Mouse (Mus musculus): ENCODE results near the gene Slfn8.

DNA sequence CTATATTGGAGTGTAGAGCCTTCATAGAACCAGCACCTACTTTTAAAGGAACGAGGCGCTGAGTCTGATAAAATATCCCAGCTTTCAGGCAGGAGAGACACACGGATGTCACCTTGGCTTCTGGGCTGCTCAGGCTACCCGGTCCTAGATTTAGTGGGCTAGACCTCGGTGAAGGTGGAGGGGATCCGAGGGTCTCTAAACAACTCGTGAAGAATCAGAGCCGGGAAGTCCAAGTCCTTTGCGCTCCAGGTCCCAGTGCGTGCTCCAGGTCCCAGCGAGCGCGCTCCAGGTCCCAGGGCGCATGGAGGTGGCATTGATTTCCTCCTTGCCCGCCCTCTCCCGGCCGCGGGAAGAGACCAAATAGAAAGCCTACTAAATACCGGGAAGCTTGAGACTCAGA, 19.2 kb upstream of the Slfn8 start:
- TF ChIP-seq POLR2A (IDR thresholded peaks at IDR 0.05; ENCODE audit: borderline replicate concordance, control insufficient read depth, low read depth, low read length) (no peak), CTCF (IDR thresholded peaks at IDR 0.05; ENCODE audit: control insufficient read depth, insufficient read depth, low read length) (no peak)

All from bone marrow, adult 2 months (tissue).